Comparison of ENCODE assay signal across 8 mouse cellular contexts in the genomic region with DNA sequence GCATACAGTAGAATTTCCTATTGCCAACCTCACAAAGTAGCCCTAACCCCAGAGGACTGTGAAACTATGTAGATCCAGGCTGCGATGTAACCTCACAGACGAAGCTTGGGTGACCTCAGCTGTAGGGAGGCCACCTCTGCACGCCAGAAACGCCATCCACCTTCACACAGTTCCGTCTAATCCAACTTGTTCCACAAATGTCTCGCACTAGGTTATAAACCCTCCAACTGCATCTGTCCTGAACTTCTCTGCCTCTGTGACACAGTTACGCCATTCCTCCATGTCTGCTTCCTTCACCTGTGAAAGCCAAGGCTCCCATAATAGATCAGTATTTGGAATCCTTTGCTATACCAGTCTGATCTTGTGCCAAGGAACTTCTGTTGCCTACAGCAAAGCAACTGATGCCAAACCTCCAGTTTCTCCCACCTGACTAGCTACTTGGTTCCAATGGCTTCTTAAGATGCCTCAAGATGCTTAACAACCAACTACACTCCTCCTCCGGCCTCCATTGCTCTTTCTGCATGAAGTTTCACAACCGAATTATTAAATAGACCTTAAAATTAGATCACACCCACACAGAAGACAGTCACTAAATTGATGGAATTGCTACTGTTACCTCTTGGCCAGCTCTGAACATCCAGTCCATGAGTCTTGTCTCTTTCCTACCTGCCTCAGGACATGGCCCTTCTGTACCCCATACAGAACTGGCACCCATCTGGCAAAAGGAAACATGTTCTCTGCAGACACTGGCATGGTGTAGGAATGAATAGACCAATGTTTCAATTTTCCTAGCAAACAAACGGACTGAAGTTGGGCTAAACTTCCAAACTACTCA. TPM values are rescaled to one million over a fixed set of nuclear protein-coding genes. Genes with fewer than 3 reads are reported as not detected.
DNase-seq lines count a peak whose midpoint lies in the region; ATAC-seq and TF ChIP-seq lines count a peak whose summit lies in the region.
"Had no signal": no experiment of that assay in that cellular context is flagged by ENCODE, and none has a peak within 500 bp of the region (broad histone marks: within the 10 kb centered on the region; RNA-seq: fewer than 3 reads in every experiment).

No protein-coding gene starts in this region.

- H3K36me3 ChIP-seq in kidney, postnatal 0 days (ENCODE audit: insufficient read depth, low read length): no peaks in the 10 kb centered on the region
- no peaks in the 10 kb centered on the region for H3K36me3 ChIP-seq in embryonic facial prominence, embryonic 14.5 days (ENCODE audit: control insufficient read depth, insufficient read depth, low read length)
- H3K36me3 ChIP-seq in intestine, embryonic 15.5 days: no peaks in the 10 kb centered on the region

- no peak for DNase-seq in kidney, postnatal 0 days (ENCODE audit: low spot score)
- no peak for DNase-seq in kidney, adult 8-10 months
- no peak for DNase-seq in embryonic facial prominence, embryonic 14.5 days (ENCODE audit: low spot score)
- peak; percentile 5 for DNase-seq in naive thymus-derived CD4-positive, alpha-beta T cell, adult 2 months (ENCODE audit: low read depth)
- DNase-seq in right cerebral cortex, adult 2 months (ENCODE audit: low spot score in 2 of 2): no peak
- no peak for DNase-seq in adrenal gland, postnatal 36 days
- DNase-seq: thymus, postnatal 14 days had no signal

- 75% methylated on average over 10 of the region's 10 CpGs for WGBS in kidney, postnatal 0 days
- WGBS in embryonic facial prominence, embryonic 14.5 days: 86% methylated on average over 10 of the region's 10 CpGs
- WGBS in intestine, embryonic 15.5 days: 83% methylated on average over 10 of the region's 10 CpGs

- no peaks in the 10 kb centered on the region for H3K9me3 ChIP-seq in kidney, postnatal 0 days (replicated peaks; ENCODE audit: low read length)
- no peaks in the 10 kb centered on the region for H3K9me3 ChIP-seq in embryonic facial prominence, embryonic 14.5 days (ENCODE audit: control insufficient read depth, low read length)
- H3K9me3 ChIP-seq in intestine, embryonic 15.5 days: no peaks in the 10 kb centered on the region

- peak overlapping the region; percentile 34 for H3K4me3 ChIP-seq in kidney, postnatal 0 days (replicated peaks; ENCODE audit: low read depth, low read length)
- H3K4me3 ChIP-seq in embryonic facial prominence, embryonic 14.5 days (ENCODE audit: low read depth, low read length): peak overlapping the region; percentile 56
- peak overlapping the region; percentile 56 for H3K4me3 ChIP-seq in intestine, embryonic 15.5 days (replicated peaks)

- no peak for ATAC-seq in kidney, postnatal 0 days (replicated peaks; ENCODE audit: low FRiP score, low read depth)
- ATAC-seq in embryonic facial prominence, embryonic 14.5 days (ENCODE audit: low read depth): no peak
- ATAC-seq in intestine, embryonic 15.5 days: no peak

- peak overlapping the region; percentile 73; the same call in 1 of the 2 replicates for H3K27ac ChIP-seq in kidney, postnatal 0 days
- H3K27ac ChIP-seq in embryonic facial prominence, embryonic 14.5 days (replicated peaks; ENCODE audit: low read depth, low read length): no peak overlapping the region
- no peak overlapping the region for H3K27ac ChIP-seq in intestine, embryonic 15.5 days

- H3K4me1 ChIP-seq in kidney, postnatal 0 days (replicated peaks; ENCODE audit: insufficient read depth, low read length): no peaks in the 10 kb centered on the region
- peaks cover 3% of the 10 kb centered on the region; the same call in 1 of the 2 replicates for H3K4me1 ChIP-seq in embryonic facial prominence, embryonic 14.5 days (ENCODE audit: control insufficient read depth, insufficient read depth, low read length)
- no peaks in the 10 kb centered on the region for H3K4me1 ChIP-seq in intestine, embryonic 15.5 days (replicated peaks)

- no peak for TF ChIP-seq CTCF in kidney, postnatal 0 days (IDR thresholded peaks at IDR 0.05; ENCODE audit: low read depth)

- no peak overlapping the region for H3K9ac ChIP-seq in kidney, postnatal 0 days (ENCODE audit: low read depth, low read length)
- no peak overlapping the region for H3K9ac ChIP-seq in embryonic facial prominence, embryonic 14.5 days (ENCODE audit: low read depth, low read length)
- peak overlapping the region; percentile 53; the same call in 1 of the 2 replicates for H3K9ac ChIP-seq in intestine, embryonic 15.5 days

- H3K4me2 ChIP-seq in kidney, postnatal 0 days (ENCODE audit: low read length): peak overlapping the region; percentile 65
- peak overlapping the region; percentile 85 for H3K4me2 ChIP-seq in embryonic facial prominence, embryonic 14.5 days (ENCODE audit: low read depth, low read length)
- peak overlapping the region; percentile 82 for H3K4me2 ChIP-seq in intestine, embryonic 15.5 days (replicated peaks)

- H3K27me3 ChIP-seq in kidney, postnatal 0 days (ENCODE audit: insufficient read depth, low read length): no peaks in the 10 kb centered on the region
- no peaks in the 10 kb centered on the region for H3K27me3 ChIP-seq in embryonic facial prominence, embryonic 14.5 days (replicated peaks; ENCODE audit: control insufficient read depth, insufficient read depth, low read length)
- H3K27me3 ChIP-seq in intestine, embryonic 15.5 days (replicated peaks): no peaks in the 10 kb centered on the region

RNA-seq across cellular contexts. Expression of a gene that starts 1.1 kb away (rescaled TPM):
- polyA plus RNA-seq in kidney, postnatal 0 days (2015; fragmentation: Nextera tagmentation; extraction: Ambion mirVana): 11.7 and 13.9 TPM in 2 replicates
- 1.9 and 3.0 TPM in 2 replicates for polyA plus RNA-seq in embryonic facial prominence, embryonic 14.5 days (2014; fragmentation: Nextera tagmentation; extraction: Ambion mirVana)
- 19.7 and 20.3 TPM in 2 replicates for polyA plus RNA-seq in intestine, embryonic 15.5 days (2015; fragmentation: Nextera tagmentation; extraction: Ambion mirVana)
- 1 to 10 TPM; 5.0 to 9.0 TPM for total RNA-seq in adrenal gland, postnatal 36 days (2021)

RNA-seq across cellular contexts. Expression of a gene that starts 28.5 kb away (rescaled TPM):
- 37.3 and 37.9 TPM in 2 replicates for polyA plus RNA-seq in kidney, postnatal 0 days (2015; fragmentation: Nextera tagmentation; extraction: Ambion mirVana)
- 29.7 and 32.3 TPM in 2 replicates for polyA plus RNA-seq in embryonic facial prominence, embryonic 14.5 days (2014; fragmentation: Nextera tagmentation; extraction: Ambion mirVana)
- polyA plus RNA-seq in intestine, embryonic 15.5 days (2015; fragmentation: Nextera tagmentation; extraction: Ambion mirVana): 14.8 and 16.3 TPM in 2 replicates
- 1 to 10 TPM; 3.3 to 7.1 TPM for total RNA-seq in adrenal gland, postnatal 36 days (2021)
